Comparison of ENCODE assay signal across 22 mouse cellular contexts in genomic region chr1:189105276-189105675, GRCm38 (mm10).
DNase-seq lines count a peak whose midpoint lies in the region; ATAC-seq and TF ChIP-seq lines count a peak whose summit lies in the region.
"Had no signal": no experiment of that assay in that cellular context is flagged by ENCODE, and none has a peak within 500 bp of the region (broad histone marks: within the 10 kb centered on the region; RNA-seq: fewer than 3 reads in every experiment).

No protein-coding gene starts in this region.

- peak; percentile 73 for ATAC-seq in intestine, embryonic 15.5 days
- ATAC-seq in intestine, postnatal 0 days = no peak
- ATAC-seq in lung, embryonic 14.5 days (ENCODE audit: insufficient read depth) = no peak
- ATAC-seq: forebrain, embryonic 14.5 days had no signal

- H3K27ac ChIP-seq in intestine, embryonic 15.5 days = no peak overlapping the region
- no peak overlapping the region for H3K27ac ChIP-seq in intestine, postnatal 0 days (ENCODE audit: low read depth, low read length)
- no peak overlapping the region for H3K27ac ChIP-seq in lung, embryonic 14.5 days (ENCODE audit: low read depth)
- H3K27ac ChIP-seq: embryonic facial prominence, embryonic 13.5 days; embryonic facial prominence, embryonic 15.5 days; forebrain, embryonic 10.5 days; forebrain, embryonic 12.5 days had no signal

- TF ChIP-seq CTCF in intestine, postnatal 0 days (IDR thresholded peaks at IDR 0.05; ENCODE audit: low read depth) = no peak
- no peak for TF ChIP-seq CTCF in lung, embryonic 14.5 days (IDR thresholded peaks at IDR 0.05; ENCODE audit: low read depth)

- H3K36me3 ChIP-seq in intestine, embryonic 15.5 days = no peaks in the 10 kb centered on the region
- H3K36me3 ChIP-seq in intestine, postnatal 0 days (ENCODE audit: control insufficient read depth, insufficient read depth) = no peaks in the 10 kb centered on the region
- H3K36me3 ChIP-seq in lung, embryonic 14.5 days (ENCODE audit: insufficient read depth) = no peaks in the 10 kb centered on the region
- H3K36me3 ChIP-seq: embryonic facial prominence, embryonic 13.5 days; embryonic facial prominence, embryonic 15.5 days; forebrain, embryonic 10.5 days; forebrain, embryonic 12.5 days had no signal

- no peak overlapping the region for H3K4me3 ChIP-seq in intestine, embryonic 15.5 days (replicated peaks)
- no peak overlapping the region for H3K4me3 ChIP-seq in intestine, postnatal 0 days (ENCODE audit: low read depth, low read length)
- no peak overlapping the region for H3K4me3 ChIP-seq in lung, embryonic 14.5 days (ENCODE audit: low read depth, low read length)
- H3K4me3 ChIP-seq: embryonic facial prominence, embryonic 13.5 days; embryonic facial prominence, embryonic 15.5 days; erythroblast, embryonic 14.5 days; forebrain, embryonic 10.5 days; forebrain, embryonic 12.5 days had no signal

- H3K4me1 ChIP-seq in intestine, embryonic 15.5 days (replicated peaks) = no peaks in the 10 kb centered on the region
- no peaks in the 10 kb centered on the region for H3K4me1 ChIP-seq in intestine, postnatal 0 days (replicated peaks; ENCODE audit: control insufficient read depth, insufficient read depth, low read length)
- H3K4me1 ChIP-seq in lung, embryonic 14.5 days (ENCODE audit: insufficient read depth) = peaks cover 6% of the 10 kb centered on the region
- H3K4me1 ChIP-seq: embryonic facial prominence, embryonic 13.5 days; embryonic facial prominence, embryonic 15.5 days had no signal

- H3K9me3 ChIP-seq in intestine, embryonic 15.5 days = no peaks in the 10 kb centered on the region
- no peaks in the 10 kb centered on the region for H3K9me3 ChIP-seq in intestine, postnatal 0 days (ENCODE audit: control insufficient read depth)
- no peaks in the 10 kb centered on the region for H3K9me3 ChIP-seq in lung, embryonic 14.5 days (ENCODE audit: low read depth, low read length)
- H3K9me3 ChIP-seq: embryonic facial prominence, embryonic 13.5 days; embryonic facial prominence, embryonic 15.5 days; forebrain, embryonic 10.5 days; forebrain, embryonic 12.5 days had no signal

- WGBS in intestine, embryonic 15.5 days = 27% methylated on average over 4 of the region's 4 CpGs
- 22% methylated on average over 4 of the region's 4 CpGs for WGBS in intestine, postnatal 0 days
- WGBS in lung, embryonic 14.5 days = 43% methylated on average over 4 of the region's 4 CpGs
- 26% methylated on average over 4 of the region's 4 CpGs for WGBS in large intestine, adult 2 months

- H3K9ac ChIP-seq in intestine, embryonic 15.5 days = no peak overlapping the region
- H3K9ac ChIP-seq in intestine, postnatal 0 days (ENCODE audit: low read depth, low read length) = no peak overlapping the region
- no peak overlapping the region for H3K9ac ChIP-seq in lung, embryonic 14.5 days
- H3K9ac ChIP-seq: embryonic facial prominence, embryonic 13.5 days; embryonic facial prominence, embryonic 15.5 days; forebrain, embryonic 12.5 days had no signal

- peak; percentile 23 for DNase-seq in lung, embryonic 14.5 days
- no peak for DNase-seq in lung, postnatal 10 days
- DNase-seq in large intestine, adult 2 months (ENCODE audit: low read depth, low spot score) = peak; percentile 32
- DNase-seq in retina, embryonic 14.5 days (ENCODE audit: low spot score) = no peak
- DNase-seq: adrenal gland, adult 2 months; adrenal gland, postnatal 10 days; adrenal gland, postnatal 25 days; cerebellum, adult 11 months; cerebellum, adult 18-20 months; cerebellum, adult 8-10 months; cerebellum, adult 9-11 months; cerebellum, postnatal 14 days; cerebellum, postnatal 36 days; embryo, embryonic 11 days had no signal

- H3K4me2 ChIP-seq in intestine, embryonic 15.5 days (replicated peaks) = no peak overlapping the region
- no peak overlapping the region for H3K4me2 ChIP-seq in intestine, postnatal 0 days (replicated peaks; ENCODE audit: low read depth)
- no peak overlapping the region for H3K4me2 ChIP-seq in lung, embryonic 14.5 days
- H3K4me2 ChIP-seq: embryonic facial prominence, embryonic 13.5 days; embryonic facial prominence, embryonic 15.5 days; forebrain, embryonic 12.5 days had no signal

- H3K27me3 ChIP-seq in intestine, embryonic 15.5 days (replicated peaks) = no peaks in the 10 kb centered on the region
- no peaks in the 10 kb centered on the region for H3K27me3 ChIP-seq in intestine, postnatal 0 days (replicated peaks; ENCODE audit: control insufficient read depth, insufficient read depth, low read length)
- no peaks in the 10 kb centered on the region for H3K27me3 ChIP-seq in lung, embryonic 14.5 days (ENCODE audit: insufficient read depth, low read length)
- H3K27me3 ChIP-seq: embryonic facial prominence, embryonic 13.5 days; embryonic facial prominence, embryonic 15.5 days; forebrain, embryonic 12.5 days had no signal

Comparison
In these comparisons a context has a peak if more than half of its experiments do, and no peak if none do; other contexts are left out.
1. DNase-seq: peak in lung, embryonic 14.5 days (single experiment) and large intestine, adult 2 months (single experiment); none in lung, postnatal 10 days (single experiment) and retina, embryonic 14.5 days (single experiment).